ENCODE assay signal across 8 mouse cellular contexts in genomic region chr14:45319237-45319610, GRCm38 (mm10). TPM values are rescaled to one million over a fixed set of nuclear protein-coding genes. Genes with fewer than 3 reads are reported as not detected.
DNase-seq lines count a peak whose midpoint lies in the region; ATAC-seq and TF ChIP-seq lines count a peak whose summit lies in the region.

No protein-coding gene starts in this region.

- no peak for ATAC-seq in lung, embryonic 16.5 days (ENCODE audit: low read depth)
- ATAC-seq in liver, embryonic 12.5 days: peak; percentile 63
- ATAC-seq in stomach, embryonic 16.5 days (ENCODE audit: insufficient read depth, low FRiP score): no peak

- H3K27ac ChIP-seq in cerebellum, adult 2 months (ENCODE audit: insufficient read depth, low read length): no peak overlapping the region
- no peak overlapping the region; the same call in 1 of the 2 replicates for H3K27ac ChIP-seq in lung, embryonic 16.5 days (ENCODE audit: low read length)
- H3K27ac ChIP-seq in liver, embryonic 12.5 days: peak overlapping the region; percentile 92
- no peak overlapping the region; the same call in 1 of the 2 replicates for H3K27ac ChIP-seq in stomach, embryonic 16.5 days (ENCODE audit: low read length)

- H3K9ac ChIP-seq in lung, embryonic 16.5 days (ENCODE audit: low read length): no peak overlapping the region
- H3K9ac ChIP-seq in liver, embryonic 12.5 days: peak overlapping the region; percentile 3; the same call in 1 of the 2 replicates
- H3K9ac ChIP-seq in stomach, embryonic 16.5 days (ENCODE audit: low read length): no peak overlapping the region

- no peak for TF ChIP-seq CTCF in cerebellum, adult 2 months (IDR thresholded peaks at IDR 0.05; ENCODE audit: borderline replicate concordance, insufficient read depth, low read depth, low read length)

- no peak overlapping the region for H3K4me2 ChIP-seq in lung, embryonic 16.5 days (ENCODE audit: low read depth, low read length)
- peak overlapping the region; percentile 92 for H3K4me2 ChIP-seq in liver, embryonic 12.5 days
- peak overlapping the region; percentile 77 for H3K4me2 ChIP-seq in stomach, embryonic 16.5 days (ENCODE audit: low read depth, low read length)

- no peak for DNase-seq in cerebellum, adult 2 months
- no peak for DNase-seq in cerebellum, adult 18-20 months
- no peak for DNase-seq in lung, postnatal 4 days
- no peak for DNase-seq in layer of hippocampus, adult 8-10 months (ENCODE audit: low spot score in 2 of 2)
- no peak for DNase-seq in right cerebral cortex, adult 18-20 months

- TF ChIP-seq POLR2A in cerebellum, adult 2 months (IDR thresholded peaks at IDR 0.05; ENCODE audit: borderline replicate concordance, insufficient read depth, low read length): no peak

- WGBS in cerebellum, adult 2 months: 55% methylated on average over 3 of the region's 3 CpGs
- 46% methylated on average over 3 of the region's 3 CpGs for WGBS in lung, embryonic 16.5 days
- 20% methylated on average over 3 of the region's 3 CpGs for WGBS in liver, embryonic 12.5 days (ENCODE audit: insufficient replicate concordance)
- 56% methylated on average over 3 of the region's 3 CpGs for WGBS in stomach, embryonic 16.5 days

- H3K4me1 ChIP-seq in cerebellum, adult 2 months (ENCODE audit: control insufficient read depth, insufficient read depth, low read length): peaks cover 8% of the 10 kb centered on the region; the same call in 1 of the 2 replicates
- H3K4me1 ChIP-seq in lung, embryonic 16.5 days (replicated peaks; ENCODE audit: control insufficient read depth, insufficient read depth, low read length): peaks cover 16% of the 10 kb centered on the region
- H3K4me1 ChIP-seq in liver, embryonic 12.5 days: peaks cover 78% of the 10 kb centered on the region
- H3K4me1 ChIP-seq in stomach, embryonic 16.5 days (ENCODE audit: control insufficient read depth, insufficient read depth, low read length): peaks cover 10% of the 10 kb centered on the region

- H3K9me3 ChIP-seq in lung, embryonic 16.5 days (ENCODE audit: control insufficient read depth, low read length): no peaks in the 10 kb centered on the region
- H3K9me3 ChIP-seq in liver, embryonic 12.5 days (replicated peaks): no peaks in the 10 kb centered on the region
- no peaks in the 10 kb centered on the region for H3K9me3 ChIP-seq in stomach, embryonic 16.5 days (replicated peaks; ENCODE audit: control insufficient read depth, low read length)

- no peaks in the 10 kb centered on the region for H3K27me3 ChIP-seq in cerebellum, adult 2 months (ENCODE audit: control insufficient read depth, insufficient read depth, low read length)
- H3K27me3 ChIP-seq in lung, embryonic 16.5 days (ENCODE audit: control insufficient read depth, insufficient read depth, low read depth, low read length): no peaks in the 10 kb centered on the region
- no peaks in the 10 kb centered on the region for H3K27me3 ChIP-seq in liver, embryonic 12.5 days (replicated peaks)
- H3K27me3 ChIP-seq in stomach, embryonic 16.5 days (ENCODE audit: control insufficient read depth, insufficient read depth, low read length): no peaks in the 10 kb centered on the region

- H3K36me3 ChIP-seq in lung, embryonic 16.5 days (ENCODE audit: control insufficient read depth, insufficient read depth, low read length): no peaks in the 10 kb centered on the region
- H3K36me3 ChIP-seq in liver, embryonic 12.5 days: no peaks in the 10 kb centered on the region
- H3K36me3 ChIP-seq in stomach, embryonic 16.5 days (ENCODE audit: control insufficient read depth, insufficient read depth, low read length): no peaks in the 10 kb centered on the region

- peak overlapping the region; percentile 97 for H3K4me3 ChIP-seq in cerebellum, adult 2 months (replicated peaks; ENCODE audit: insufficient read depth, low read depth, low read length)
- peak overlapping the region; percentile 81; the same call in 1 of the 2 replicates for H3K4me3 ChIP-seq in lung, embryonic 16.5 days (ENCODE audit: low read length)
- H3K4me3 ChIP-seq in liver, embryonic 12.5 days: peak overlapping the region; percentile 96
- H3K4me3 ChIP-seq in stomach, embryonic 16.5 days (replicated peaks; ENCODE audit: low read length): no peak overlapping the region

RNA-seq across cellular contexts. Expression of gene Ero1l, which starts 0.7 kb away (rescaled TPM):
- polyA plus RNA-seq in cerebellum, adult 2 months (2012; rRNA removed): 24.9 and 25.8 TPM in 2 replicates
- polyA plus RNA-seq in lung, embryonic 16.5 days (2015; fragmentation: Nextera tagmentation; extraction: Ambion mirVana): 29.8 and 31.1 TPM in 2 replicates
- 51.1 and 56.7 TPM in 2 replicates for polyA plus RNA-seq in liver, embryonic 12.5 days (2016; fragmentation: Nextera tagmentation; extraction: Ambion mirVana)
- 49.1 and 51.9 TPM in 2 replicates for polyA plus RNA-seq in stomach, embryonic 16.5 days (2015; fragmentation: Nextera tagmentation; extraction: Ambion mirVana)
- total RNA-seq in layer of hippocampus, adult 8-10 months (2022): 10 to 100 TPM; 34.2 to 47.1 (median 40.2) TPM

RNA-seq across cellular contexts. Expression of gene Psmc6, which starts 10.4 kb away (rescaled TPM):
- 115 and 116 TPM in 2 replicates for polyA plus RNA-seq in cerebellum, adult 2 months (2012; rRNA removed)
- 147 and 150 TPM in 2 replicates for polyA plus RNA-seq in lung, embryonic 16.5 days (2015; fragmentation: Nextera tagmentation; extraction: Ambion mirVana)
- polyA plus RNA-seq in liver, embryonic 12.5 days (2016; fragmentation: Nextera tagmentation; extraction: Ambion mirVana): 130 and 131 TPM in 2 replicates
- polyA plus RNA-seq in stomach, embryonic 16.5 days (2015; fragmentation: Nextera tagmentation; extraction: Ambion mirVana): 128 and 138 TPM in 2 replicates
- total RNA-seq in layer of hippocampus, adult 8-10 months (2022): 100 to 1,000 TPM in 2 of 4 experiments, 10 to 100 TPM in 2; 89.8 to 117 (median 99.8) TPM

RNA-seq across cellular contexts. Expression of gene Styx, which starts 31.7 kb away (rescaled TPM):
- 14.7 and 17.2 TPM in 2 replicates for polyA plus RNA-seq in cerebellum, adult 2 months (2012; rRNA removed)
- 57.5 and 61.9 TPM in 2 replicates for polyA plus RNA-seq in lung, embryonic 16.5 days (2015; fragmentation: Nextera tagmentation; extraction: Ambion mirVana)
- 30.0 and 30.3 TPM in 2 replicates for polyA plus RNA-seq in liver, embryonic 12.5 days (2016; fragmentation: Nextera tagmentation; extraction: Ambion mirVana)
- 39.3 and 46.1 TPM in 2 replicates for polyA plus RNA-seq in stomach, embryonic 16.5 days (2015; fragmentation: Nextera tagmentation; extraction: Ambion mirVana)
- total RNA-seq in layer of hippocampus, adult 8-10 months (2022): 10 to 100 TPM; 17.1 to 21.6 (median 18.6) TPM
